Mouse (Mus musculus) T-cell, adult 2 months (primary cell): Measurements from ENCODE around the gene Vps54.
A peak's percentile ranks its signal among the peaks of the same experiment; 100 is the strongest.
"Not testable (repeated sequence)": the region's sequence is repeated elsewhere in the genome, so short reads cannot be mapped to it uniquely, and the experiment has no call there.

Experiments
- DNase-seq: peaks from one replicate; pipeline ENCODE4 v3.0.0; 2022; ENCODE audit warnings: low spot score

Gene Vps54

GRCm38 (mm10) chr11:21239021-21239661 is at the start of gene Vps54:
Gene Vps54, plus strand, starts transcription at chr11:21239281.
- peak; percentile 39 for DNase-seq

- peak; percentile 57 for DNase-seq
Observed at GRCm38 (mm10) chr11:21191821-21192220, 47.3 kb upstream of the Vps54 start.

- no peak for DNase-seq
Observed at GRCm38 (mm10) chr11:21194851-21195250, 44.2 kb upstream of the Vps54 start.

- DNase-seq, result no peak
Observed at GRCm38 (mm10) chr11:21209046-21209445, 30.0 kb upstream of the Vps54 start.

GRCm38 (mm10) chr11:21209701-21210100 is 29.4 kb upstream of the Vps54 start:
- not testable (repeated sequence) for DNase-seq

- DNase-seq, result no peak
Observed at GRCm38 (mm10) chr11:21217419-21217818, 21.7 kb upstream of the Vps54 start.

- no peak for DNase-seq
Observed at GRCm38 (mm10) chr11:21219281-21219680, 19.8 kb upstream of the Vps54 start.

GRCm38 (mm10) chr11:21219851-21220587 is 19.1 kb upstream of the Vps54 start:
- no peak for DNase-seq

- DNase-seq, result no peak
Observed at GRCm38 (mm10) chr11:21220754-21221153, 18.3 kb upstream of the Vps54 start.

- no peak for DNase-seq
Observed at GRCm38 (mm10) chr11:21221396-21221795, 17.7 kb upstream of the Vps54 start.

GRCm38 (mm10) chr11:21222606-21223207 is 16.4 kb upstream of the Vps54 start:
- peak; percentile 15 for DNase-seq

GRCm38 (mm10) chr11:21223539-21223938 is 15.5 kb upstream of the Vps54 start:
- DNase-seq, result no peak

GRCm38 (mm10) chr11:21224041-21224440 is 15.0 kb upstream of the Vps54 start:
- DNase-seq, result no peak

- no peak for DNase-seq
Observed at GRCm38 (mm10) chr11:21224446-21224845, 14.6 kb upstream of the Vps54 start.

- DNase-seq, result no peak
Observed at GRCm38 (mm10) chr11:21224983-21225382, 14.1 kb upstream of the Vps54 start.

- DNase-seq, result no peak
Observed at GRCm38 (mm10) chr11:21235381-21235780, 3.7 kb upstream of the Vps54 start.

GRCm38 (mm10) chr11:21235821-21236220 is 3.3 kb upstream of the Vps54 start:
- no peak for DNase-seq

GRCm38 (mm10) chr11:21236996-21237395 is 2.1 kb upstream of the Vps54 start:
- no peak for DNase-seq

- no peak for DNase-seq
Observed at GRCm38 (mm10) chr11:21237474-21238278, 1.4 kb upstream of the Vps54 start.

GRCm38 (mm10) chr11:21238279-21239020 is 631 bp upstream of the Vps54 start:
- DNase-seq, result no peak

GRCm38 (mm10) chr11:21239763-21240509 is 855 bp downstream of the Vps54 start:
- no peak for DNase-seq
